Mouse (Mus musculus) embryonic fibroblast, embryonic 13.5 days (primary cell): ENCODE data around the gene Babam2. TPM values are rescaled to one million over a fixed set of nuclear protein-coding genes. Genes with fewer than 3 reads are reported as not detected.

Source experiments
- H3K27ac ChIP-seq: 2 replicates; pipeline ENCODE4 v1.5.1; 2012; ENCODE audit warnings: low read length, control low read depth, inconsistent platforms; ENCODE audit not compliant: insufficient read depth
- H3K4me1 ChIP-seq: 2 replicates; pipeline ENCODE4 v1.6.1; 2011; ENCODE audit warnings: low read length; ENCODE audit not compliant: control insufficient read depth, insufficient read depth
- H3K4me3 ChIP-seq: 2 replicates; pipeline ENCODE4 v1.5.1; 2011; ENCODE audit warnings: mild to moderate bottlenecking, control low read depth, low read length; ENCODE audit not compliant: insufficient read depth
- CTCF ChIP-seq: IDR thresholded peaks from 2 replicates; pipeline ENCODE4 v1.5.1; 2011; ENCODE audit warnings: mild to moderate bottlenecking, control low read depth, low read length, moderate library complexity, borderline replicate concordance; ENCODE audit not compliant: insufficient read depth
- POLR2A ChIP-seq: IDR thresholded peaks from 2 replicates; pipeline ENCODE4 v1.6.1; 2011; ENCODE audit warnings: low read depth, mild to moderate bottlenecking, control low read depth, low read length, moderate library complexity
- polyA plus RNA-seq: library from polyadenylated mRNA; stranded (reverse); fragments of >200 nt; gene quantifications from 2 replicates; pipeline ENCODE4 v1.2.4, GENCODE M21; 2011; ENCODE audit warnings: low read depth; ENCODE audit not compliant: missing spikeins, insufficient read length

The Babam2 gene
- polyA plus RNA-seq, 1 experiment, result 68.7 TPM

- H3K4me3 ChIP-seq, result no peak overlapping the region
- no peak for TF ChIP-seq CTCF
- H3K4me1 ChIP-seq, result peaks cover 7% of the 10 kb centered on the region
- no peak overlapping the region for H3K27ac ChIP-seq
Observed at GRCm38 (mm10) chr5:31920129-31920528, 222.6 kb downstream of the Babam2 start.

- Histone ChIP-seq H3K4me3 (no peak overlapping the region), H3K27ac (no peak overlapping the region), H3K4me1 (peaks cover 7% of the 10 kb centered on the region)
- TF ChIP-seq CTCF (no peak), POLR2A (no peak)
Observed at GRCm38 (mm10) chr5:31920890-31921289, 223.4 kb downstream of the Babam2 start.

- no peaks in the 10 kb centered on the region for H3K4me1 ChIP-seq
- no peak overlapping the region for H3K27ac ChIP-seq
- no peak overlapping the region for H3K4me3 ChIP-seq
- no peak for TF ChIP-seq CTCF
- TF ChIP-seq POLR2A, result no peak
Observed at GRCm38 (mm10) chr5:31924075-31924474, 226.6 kb downstream of the Babam2 start.

GRCm38 (mm10) chr5:31926551-31926950, 229.1 kb downstream of the Babam2 start:
- no peak overlapping the region for H3K4me3 ChIP-seq
- no peak for TF ChIP-seq CTCF
- no peak for TF ChIP-seq POLR2A
- H3K27ac ChIP-seq, result no peak overlapping the region
- peaks cover 13% of the 10 kb centered on the region for H3K4me1 ChIP-seq

GRCm38 (mm10) chr5:31929007-31929406, 231.5 kb downstream of the Babam2 start:
- H3K4me3 ChIP-seq, result no peak overlapping the region
- H3K4me1 ChIP-seq, result peaks cover 13% of the 10 kb centered on the region
- TF ChIP-seq CTCF (no peak), POLR2A (no peak)
- no peak overlapping the region for H3K27ac ChIP-seq

GRCm38 (mm10) chr5:31931127-31931625, 233.7 kb downstream of the Babam2 start:
- peaks cover 17% of the 10 kb centered on the region for H3K4me1 ChIP-seq
- H3K27ac ChIP-seq, result peak overlapping the region; percentile 72
- TF ChIP-seq POLR2A (no peak), CTCF (no peak)
- no peak overlapping the region for H3K4me3 ChIP-seq

GRCm38 (mm10) chr5:31931637-31932036, 234.2 kb downstream of the Babam2 start:
- H3K27ac ChIP-seq, result peak overlapping the region; percentile 72; the same call in 1 of the 2 replicates
- peaks cover 19% of the 10 kb centered on the region for H3K4me1 ChIP-seq
- no peak overlapping the region for H3K4me3 ChIP-seq
- no peak for TF ChIP-seq POLR2A
- TF ChIP-seq CTCF, result no peak

- no peak for TF ChIP-seq POLR2A
- no peak for TF ChIP-seq CTCF
- H3K27ac ChIP-seq, result no peak overlapping the region
- H3K4me3 ChIP-seq, result no peak overlapping the region
- peaks cover 20% of the 10 kb centered on the region for H3K4me1 ChIP-seq
Observed at GRCm38 (mm10) chr5:31933296-31933695, 235.8 kb downstream of the Babam2 start.

GRCm38 (mm10) chr5:31934397-31934796, 236.9 kb downstream of the Babam2 start:
- Histone ChIP-seq H3K4me1 (peaks cover 20% of the 10 kb centered on the region), H3K4me3 (no peak overlapping the region), H3K27ac (peak overlapping the region; percentile 49; the same call in 1 of the 2 replicates)
- TF ChIP-seq POLR2A, result no peak
- TF ChIP-seq CTCF, result no peak

- H3K27ac ChIP-seq, result peak overlapping the region; percentile 99
- H3K4me3 ChIP-seq, result no peak overlapping the region
- TF ChIP-seq CTCF (no peak), POLR2A (no peak)
- H3K4me1 ChIP-seq, result peaks cover 11% of the 10 kb centered on the region; the same call in 1 of the 2 replicates
Observed at GRCm38 (mm10) chr5:31935936-31936335, 238.5 kb downstream of the Babam2 start.
